Comparison of ENCODE assay signal across 33 mouse cellular contexts in genomic region chr13:65120984-65121383, GRCm38 (mm10). TPM values are rescaled to one million over a fixed set of nuclear protein-coding genes. Genes with fewer than 3 reads are reported as not detected.
DNase-seq lines count a peak whose midpoint lies in the region; ATAC-seq and TF ChIP-seq lines count a peak whose summit lies in the region.
"Had no signal": no experiment of that assay in that cellular context is flagged by ENCODE, and none has a peak within 500 bp of the region (broad histone marks: within the 10 kb centered on the region; RNA-seq: fewer than 3 reads in every experiment).

No protein-coding gene starts in this region.

- DNase-seq in G1E (ENCODE audit: low spot score) = no peak
- no peak for DNase-seq in liver, embryonic 11.5 days (ENCODE audit: low spot score)
- DNase-seq in liver, embryonic 14.5 days (ENCODE audit: low read depth in 3 of 3, low spot score in 3 of 3) = no peak
- DNase-seq in B cell, adult 2 months = no peak
- DNase-seq in adrenal gland, postnatal 36 days = no peak
- DNase-seq in urinary bladder, postnatal 14 days (ENCODE audit: low spot score) = no peak
- DNase-seq: adrenal gland, postnatal 10 days; cerebellum, adult 11 months; cerebellum, adult 2 months; cerebellum, adult 9-11 months; cerebellum, postnatal 25 days; gastrocnemius, postnatal 10 days; gastrocnemius, postnatal 36 days; heart, adult 2 months; heart, postnatal 14 days had no signal

- H3K9me3 ChIP-seq in G1E (replicated peaks) = no peaks in the 10 kb centered on the region
- H3K9me3 ChIP-seq in liver, embryonic 11.5 days (ENCODE audit: control insufficient read depth, low read length) = no peaks in the 10 kb centered on the region; the same call in 1 of the 2 replicates
- H3K9me3 ChIP-seq in liver, embryonic 14.5 days (ENCODE audit: control insufficient read depth, low read length) = no peaks in the 10 kb centered on the region
- H3K9me3 ChIP-seq: embryonic facial prominence, embryonic 12.5 days; embryonic facial prominence, embryonic 15.5 days; forebrain, embryonic 12.5 days; forebrain, embryonic 15.5 days; heart, embryonic 13.5 days; hindbrain, embryonic 12.5 days; hindbrain, embryonic 15.5 days had no signal

- no peaks in the 10 kb centered on the region for H3K27me3 ChIP-seq in G1E (ENCODE audit: insufficient read depth, low read length)
- no peaks in the 10 kb centered on the region for H3K27me3 ChIP-seq in liver, embryonic 11.5 days (replicated peaks; ENCODE audit: control insufficient read depth, insufficient read depth, low read length)
- no peaks in the 10 kb centered on the region for H3K27me3 ChIP-seq in liver, embryonic 14.5 days (ENCODE audit: control insufficient read depth, insufficient read depth, low read length)
- H3K27me3 ChIP-seq: embryonic facial prominence, embryonic 12.5 days; embryonic facial prominence, embryonic 15.5 days; forebrain, embryonic 12.5 days; forebrain, embryonic 15.5 days; heart, embryonic 13.5 days; hindbrain, embryonic 12.5 days; hindbrain, embryonic 15.5 days had no signal

- WGBS in liver, embryonic 11.5 days = 52% methylated on average over 3 of the region's 3 CpGs
- WGBS in liver, embryonic 14.5 days (ENCODE audit: insufficient replicate concordance) = 43% methylated on average over 3 of the region's 3 CpGs

- no peak overlapping the region for H3K27ac ChIP-seq in liver, embryonic 11.5 days (ENCODE audit: low read depth, low read length)
- H3K27ac ChIP-seq in liver, embryonic 14.5 days = no peak overlapping the region
- H3K27ac ChIP-seq: embryonic facial prominence, embryonic 12.5 days; embryonic facial prominence, embryonic 15.5 days; forebrain, embryonic 12.5 days; forebrain, embryonic 15.5 days; heart, adult 2 months; heart, embryonic 10.5 days; heart, embryonic 13.5 days; hindbrain, embryonic 12.5 days; hindbrain, embryonic 15.5 days had no signal

- peak overlapping the region; percentile 33; the same call in 1 of the 2 replicates for H3K4me3 ChIP-seq in G1E (ENCODE audit: low read depth, low read length)
- no peak overlapping the region for H3K4me3 ChIP-seq in liver, embryonic 11.5 days (ENCODE audit: low read depth, low read length)
- H3K4me3 ChIP-seq in liver, embryonic 14.5 days (ENCODE audit: insufficient read depth in 1 of 2, low read depth in 2 of 2, low read length in 2 of 2) = no peak overlapping the region
- H3K4me3 ChIP-seq: embryonic facial prominence, embryonic 12.5 days; embryonic facial prominence, embryonic 15.5 days; forebrain, embryonic 12.5 days; forebrain, embryonic 15.5 days; heart, adult 2 months; heart, embryonic 10.5 days; heart, embryonic 13.5 days; hindbrain, embryonic 12.5 days; hindbrain, embryonic 15.5 days had no signal

- H3K36me3 ChIP-seq in G1E (replicated peaks) = no peaks in the 10 kb centered on the region
- H3K36me3 ChIP-seq in liver, embryonic 11.5 days (ENCODE audit: control insufficient read depth, insufficient read depth, low read length) = no peaks in the 10 kb centered on the region
- no peaks in the 10 kb centered on the region for H3K36me3 ChIP-seq in liver, embryonic 14.5 days (replicated peaks; ENCODE audit: control insufficient read depth, insufficient read depth, low read depth)
- H3K36me3 ChIP-seq: embryonic facial prominence, embryonic 12.5 days; embryonic facial prominence, embryonic 15.5 days; forebrain, embryonic 12.5 days; forebrain, embryonic 15.5 days; heart, embryonic 10.5 days; heart, embryonic 13.5 days; hindbrain, embryonic 12.5 days; hindbrain, embryonic 15.5 days had no signal

- no peak overlapping the region for H3K9ac ChIP-seq in liver, embryonic 11.5 days (ENCODE audit: low read depth, low read length)
- H3K9ac ChIP-seq in liver, embryonic 14.5 days (replicated peaks) = no peak overlapping the region
- H3K9ac ChIP-seq: embryonic facial prominence, embryonic 12.5 days; embryonic facial prominence, embryonic 15.5 days; forebrain, embryonic 12.5 days; forebrain, embryonic 15.5 days; heart, embryonic 13.5 days; hindbrain, embryonic 12.5 days; hindbrain, embryonic 15.5 days had no signal

- no peak for TF ChIP-seq EP300 in liver, embryonic 14.5 days (IDR thresholded peaks at IDR 0.05; ENCODE audit: low read depth)

- TF ChIP-seq CTCF in G1E (IDR thresholded peaks at IDR 0.05; ENCODE audit: low read depth, low read length) = no peak
- no peak for TF ChIP-seq CTCF in liver, embryonic 14.5 days (IDR thresholded peaks at IDR 0.05; ENCODE audit: low read depth)

- no peak overlapping the region for H3K4me2 ChIP-seq in liver, embryonic 11.5 days
- no peak overlapping the region for H3K4me2 ChIP-seq in liver, embryonic 14.5 days (ENCODE audit: low read depth)
- H3K4me2 ChIP-seq: embryonic facial prominence, embryonic 12.5 days; embryonic facial prominence, embryonic 15.5 days; forebrain, embryonic 12.5 days; forebrain, embryonic 15.5 days; heart, embryonic 13.5 days; hindbrain, embryonic 12.5 days; hindbrain, embryonic 15.5 days had no signal

- H3K4me1 ChIP-seq in G1E (ENCODE audit: insufficient read depth, low read depth, low read length) = peaks cover 30% of the 10 kb centered on the region
- peaks cover 2% of the 10 kb centered on the region; the same call in 1 of the 2 replicates for H3K4me1 ChIP-seq in liver, embryonic 11.5 days (replicated peaks; ENCODE audit: control insufficient read depth, insufficient read depth, low read length)
- H3K4me1 ChIP-seq in liver, embryonic 14.5 days (replicated peaks; ENCODE audit: control insufficient read depth in 2 of 2, insufficient read depth in 2 of 2, low read length in 1 of 2) = peaks cover 8 to 15% of the 10 kb centered on the region in 2 experiments
- H3K4me1 ChIP-seq: embryonic facial prominence, embryonic 12.5 days; embryonic facial prominence, embryonic 15.5 days; forebrain, embryonic 12.5 days; forebrain, embryonic 15.5 days; heart, embryonic 10.5 days; heart, embryonic 13.5 days; hindbrain, embryonic 12.5 days; hindbrain, embryonic 15.5 days had no signal

- ATAC-seq in G1E (ENCODE audit: extremely low read depth, insufficient number of reproducible peaks, low FRiP score, poor library complexity, severe bottlenecking) = no peak
- peak; percentile 46 for ATAC-seq in liver, embryonic 11.5 days (replicated peaks; ENCODE audit: low FRiP score)
- peak; percentile 45 for ATAC-seq in liver, embryonic 14.5 days (ENCODE audit: insufficient read depth)
- ATAC-seq: CD4-positive, CD25-positive, alpha-beta regulatory T cell, adult 4 months; forebrain, embryonic 15.5 days; Patski had no signal

RNA-seq across cellular contexts. Expression of gene Mfsd14b, which starts 8.2 kb away (rescaled TPM):
- total RNA-seq in G1E (2014; fragmentation: Nextera tagmentation) = 91.6 and 103 TPM in 2 replicates
- total RNA-seq in G1E (2017) = 67.1 and 74.7 TPM in 2 replicates
- 21.0 and 23.0 TPM in 2 replicates for polyA plus RNA-seq in G1E (2012)
- polyA plus RNA-seq in liver, embryonic 11.5 days (2014; fragmentation: Nextera tagmentation; extraction: Ambion mirVana) = 68.1 and 78.1 TPM in 2 replicates
- 13.6 and 14.3 TPM in 2 replicates for polyA plus RNA-seq in liver, embryonic 14.5 days (2012; rRNA removed)
- polyA plus RNA-seq in liver, embryonic 14.5 days (2014; fragmentation: Nextera tagmentation; extraction: Ambion mirVana) = 41.1 and 41.2 TPM in 2 replicates
- total RNA-seq in adrenal gland, postnatal 36 days (2021) = 10 to 100 TPM; 43.1 to 53.7 TPM

RNA-seq across cellular contexts. Expression of gene Olfr465-ps1, which starts 16.9 kb away (rescaled TPM):
- total RNA-seq in G1E (2014; fragmentation: Nextera tagmentation) (not detected in 2 replicates), G1E (2017) (0.11 and 0.12 TPM in 2 replicates)
- polyA plus RNA-seq in G1E (2012) = not detected in 2 replicates
- not detected in 2 replicates for polyA plus RNA-seq in liver, embryonic 11.5 days (2014; fragmentation: Nextera tagmentation; extraction: Ambion mirVana)
- polyA plus RNA-seq in liver, embryonic 14.5 days (2012; rRNA removed) = not detected in 2 replicates
- polyA plus RNA-seq in liver, embryonic 14.5 days (2014; fragmentation: Nextera tagmentation; extraction: Ambion mirVana) = not detected in 2 replicates
- not detected for total RNA-seq in adrenal gland, postnatal 36 days (2021)
- total RNA-seq: adrenal gland, adult 18-20 months; adrenal gland, postnatal 10 days; adrenal gland, postnatal 4 days; common myeloid progenitor, adult 5-6 weeks; gastrocnemius, postnatal 10 days; gastrocnemius, postnatal 36 days; granulocyte monocyte progenitor cell, adult 5-6 weeks; heart, adult 2 months; heart, postnatal 14 days; hematopoietic stem cell, adult 5-6 weeks had no signal
- polyA plus RNA-seq: C2C12; CD4-positive, CD25-positive, alpha-beta regulatory T cell, adult 4 months; cerebellum, adult 2 months; embryonic facial prominence, embryonic 12.5 days; embryonic facial prominence, embryonic 15.5 days; forebrain, embryonic 12.5 days; forebrain, embryonic 15.5 days; heart, adult 2 months; heart, embryonic 10.5 days; heart, embryonic 13.5 days; heart, embryonic 16.5 days; hindbrain, embryonic 12.5 days; hindbrain, embryonic 15.5 days; intestine, embryonic 14.5 days; Patski had no signal

RNA-seq across cellular contexts. Expression of gene Olfr466, which starts 29.1 kb away (rescaled TPM):
- total RNA-seq in G1E (2014; fragmentation: Nextera tagmentation) = not detected in 2 replicates
- 0.11 and 0.12 TPM in 2 replicates for total RNA-seq in G1E (2017)
- not detected in 2 replicates for polyA plus RNA-seq in G1E (2012)
- polyA plus RNA-seq in liver, embryonic 11.5 days (2014; fragmentation: Nextera tagmentation; extraction: Ambion mirVana) = not detected in 2 replicates
- polyA plus RNA-seq in liver, embryonic 14.5 days (2012; rRNA removed) = not detected in 2 replicates
- not detected in 2 replicates for polyA plus RNA-seq in liver, embryonic 14.5 days (2014; fragmentation: Nextera tagmentation; extraction: Ambion mirVana)
- total RNA-seq in adrenal gland, postnatal 36 days (2021) = not detected
- total RNA-seq: adrenal gland, adult 18-20 months; adrenal gland, postnatal 10 days; adrenal gland, postnatal 4 days; common myeloid progenitor, adult 5-6 weeks; gastrocnemius, postnatal 10 days; gastrocnemius, postnatal 36 days; granulocyte monocyte progenitor cell, adult 5-6 weeks; heart, adult 2 months; heart, postnatal 14 days; hematopoietic stem cell, adult 5-6 weeks had no signal
- polyA plus RNA-seq: C2C12; cerebellum, adult 2 months; embryonic facial prominence, embryonic 12.5 days; embryonic facial prominence, embryonic 15.5 days; forebrain, embryonic 12.5 days; forebrain, embryonic 15.5 days; heart, adult 2 months; heart, embryonic 10.5 days; heart, embryonic 13.5 days; heart, embryonic 16.5 days; hindbrain, embryonic 12.5 days; hindbrain, embryonic 15.5 days; intestine, embryonic 14.5 days; Patski had no signal
